Mouse (Mus musculus) c-Kit-positive CD71-positive TER-119-positive erythroid progenitor cells, embryonic 14.5 days (primary cell): ENCODE data around the gene Hsp90ab1.

Experiments used
- DNase-seq: peaks from one replicate; pipeline ENCODE4 v3.0.0-alpha.2; 2013; ENCODE audit warnings: low spot score

The Hsp90ab1 gene

DNA sequence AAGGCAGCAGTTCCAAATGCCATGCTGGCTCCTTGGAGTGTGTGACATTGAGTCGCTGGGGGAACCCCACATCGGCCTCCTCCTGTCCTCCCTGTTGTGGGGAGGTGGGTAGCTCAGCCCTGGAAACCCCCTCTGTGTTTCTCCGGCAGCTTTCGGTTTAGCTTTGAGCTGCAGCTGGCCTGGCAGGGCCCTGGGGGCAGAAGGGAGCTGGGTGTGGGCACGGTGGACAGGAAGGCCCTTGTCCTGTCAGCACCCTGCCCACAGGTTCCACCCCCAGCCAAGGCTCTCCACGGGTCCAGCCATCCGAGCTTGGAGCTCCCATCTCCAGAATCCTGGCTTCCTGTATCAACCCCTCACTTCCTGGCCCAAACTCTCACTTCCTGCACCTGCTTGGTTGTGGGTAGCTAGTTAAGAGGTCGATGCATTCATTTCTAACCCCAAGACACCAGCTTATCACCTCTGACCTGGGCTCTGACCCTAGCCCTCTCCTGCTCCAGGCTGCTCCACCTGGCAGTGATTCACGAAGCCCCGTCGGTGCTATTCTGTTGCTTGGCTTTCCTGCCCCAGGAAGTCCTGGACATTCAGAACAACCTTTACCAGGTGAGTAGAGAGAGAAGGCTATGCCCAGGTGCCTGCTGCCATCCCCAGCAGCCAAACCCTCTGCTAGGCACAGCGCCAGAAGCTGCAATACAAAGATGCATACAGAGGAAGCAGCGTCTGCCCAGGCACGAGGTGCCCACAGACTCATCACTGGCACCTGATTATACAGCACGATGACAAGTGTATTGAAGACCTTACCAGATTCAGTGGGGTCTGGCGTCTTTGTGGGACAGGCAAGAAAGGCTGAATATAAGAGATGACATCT lies 14.8 kb downstream of the Hsp90ab1 start:
- DNase-seq: no peak

DNA sequence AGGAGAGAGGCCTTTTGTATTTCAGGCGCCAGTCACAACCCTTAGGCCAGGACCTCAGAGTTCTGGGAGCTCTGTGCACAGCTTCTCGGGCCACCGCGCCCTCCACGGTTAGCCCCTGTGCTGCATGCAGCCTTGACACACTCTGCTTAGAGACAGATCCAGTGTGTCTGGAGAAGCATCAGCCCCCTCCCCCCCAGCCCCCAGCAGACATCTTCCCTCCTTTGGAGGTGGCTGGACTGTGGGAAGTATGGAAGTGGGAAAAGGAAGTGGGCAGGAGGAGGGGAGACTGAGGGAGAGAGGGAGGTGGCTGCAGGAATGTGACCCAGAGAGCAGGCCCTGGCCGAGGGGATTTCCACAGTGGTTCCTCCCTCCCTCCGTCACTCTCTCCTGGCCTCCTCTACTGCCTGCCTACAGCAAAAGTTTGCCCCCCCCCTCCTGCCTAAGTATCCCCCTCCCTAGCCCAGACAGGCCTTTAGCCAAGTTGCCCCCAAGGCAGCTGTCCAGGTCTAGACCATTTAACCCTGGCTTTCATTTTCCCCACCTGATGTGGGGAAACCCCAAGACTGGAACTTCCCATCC lies 15.7 kb downstream of the Hsp90ab1 start:
- no peak for DNase-seq

DNA sequence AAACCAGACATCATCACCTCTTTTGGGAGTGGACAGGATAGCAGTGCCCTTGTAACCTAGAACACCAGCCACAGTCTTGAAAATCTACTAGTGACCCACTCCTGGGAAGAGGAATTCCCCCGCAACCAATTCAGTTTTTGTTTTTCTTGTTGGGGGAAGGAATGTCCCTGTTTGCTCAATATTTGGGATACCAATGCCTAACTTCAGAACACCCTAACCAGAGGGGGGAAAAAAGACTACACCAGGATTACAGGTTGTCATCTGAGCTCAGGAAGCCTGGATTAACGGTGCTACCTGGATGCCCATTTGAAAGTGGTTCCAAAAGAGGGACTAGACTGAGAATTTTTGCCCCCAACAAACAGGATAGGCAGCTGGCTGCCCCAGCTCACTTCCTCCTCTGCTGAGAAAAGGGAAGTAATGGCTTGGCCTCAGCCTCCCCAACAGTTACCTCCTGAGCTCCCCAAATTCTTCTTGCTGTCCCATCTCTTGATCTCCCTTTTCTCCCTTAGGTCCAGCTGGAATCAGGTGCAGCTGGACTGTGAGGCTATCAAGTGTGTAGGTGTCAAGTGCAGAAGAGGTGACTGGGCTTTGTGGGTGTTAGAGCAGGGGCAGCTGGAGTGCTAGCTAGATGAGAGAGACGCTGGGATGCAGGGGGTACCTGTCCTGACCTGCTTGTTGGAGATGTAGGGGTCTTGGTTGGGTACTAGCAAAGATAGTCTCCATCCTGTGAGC lies 16.4 kb downstream of the Hsp90ab1 start:
- DNase-seq: no peak

DNA sequence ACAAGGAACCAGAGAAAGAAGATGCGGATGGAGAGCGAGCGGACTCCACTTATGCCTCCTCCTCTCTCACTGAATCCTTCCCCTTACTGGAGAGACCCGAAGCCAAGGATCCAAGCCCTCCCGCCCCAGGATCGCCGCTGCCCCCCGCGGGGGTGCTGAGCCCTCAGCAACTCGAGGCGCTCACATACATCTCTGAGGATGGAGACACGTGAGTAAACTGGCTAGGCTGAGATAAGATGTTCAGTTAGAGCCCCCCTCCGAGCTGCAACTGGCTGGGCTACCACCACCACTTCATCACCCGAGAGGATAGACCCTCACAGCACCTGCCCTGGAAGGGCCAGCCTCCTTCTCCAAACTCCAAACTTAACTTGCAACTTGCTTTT lies 17.0 kb downstream of the Hsp90ab1 start:
- no peak for DNase-seq

DNA sequence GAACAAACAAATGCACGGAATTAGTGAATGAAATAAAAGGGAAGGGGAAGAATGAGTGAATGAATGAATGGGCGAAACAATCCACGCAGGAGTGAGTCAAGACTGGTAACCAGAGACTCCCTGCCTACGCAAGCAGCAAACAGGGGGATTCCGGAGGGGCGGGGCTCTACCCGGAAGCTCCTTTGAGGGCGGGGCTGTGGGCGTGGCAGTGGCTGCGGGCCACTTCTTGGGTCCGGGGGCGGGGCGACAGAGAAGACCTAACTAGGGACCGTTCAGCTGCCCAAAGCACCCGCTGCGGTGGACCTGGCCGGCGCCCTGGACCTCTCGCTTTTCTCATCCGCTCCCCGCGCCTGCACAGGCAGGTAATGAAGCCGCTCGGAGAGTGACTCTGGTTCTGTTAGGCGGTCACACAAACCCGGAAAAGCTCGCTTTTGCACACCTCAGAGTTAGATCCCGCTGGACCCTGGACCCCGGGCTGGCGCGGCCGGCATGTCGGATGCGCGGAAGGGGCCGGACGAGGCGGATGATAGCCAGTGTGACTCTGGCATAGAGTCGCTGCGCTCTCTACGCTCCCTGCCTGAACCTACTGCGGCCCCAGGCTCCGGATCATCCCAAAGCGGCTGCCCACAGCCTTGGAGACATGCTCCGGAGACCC lies 17.5 kb downstream of the Hsp90ab1 start, which contains the start of gene Nfkbie:
Gene Nfkbie, plus strand, starts transcription at position 252 of the 655 bp plus-strand sequence.
- peak; percentile 88 for DNase-seq

DNA sequence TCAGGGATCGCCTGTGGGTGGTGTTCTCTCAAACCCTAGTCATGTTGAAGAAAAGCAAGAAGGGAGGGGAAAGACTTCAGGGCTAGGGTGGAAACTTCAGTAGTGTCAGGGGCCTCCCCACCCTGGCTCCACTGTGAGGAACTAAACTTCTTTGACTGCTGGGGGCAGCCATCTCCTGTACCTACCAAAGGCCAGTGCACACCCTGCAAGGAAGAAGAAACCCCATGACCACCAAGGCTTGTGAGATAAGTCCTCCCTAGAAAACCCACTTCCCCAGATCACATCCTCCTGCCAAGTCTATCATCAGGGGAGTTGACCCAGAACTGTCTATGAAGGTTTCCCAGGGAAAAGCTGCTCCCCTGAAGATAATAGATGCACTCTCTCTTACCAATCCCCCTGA lies 18.7 kb downstream of the Hsp90ab1 start:
- no peak for DNase-seq

DNA sequence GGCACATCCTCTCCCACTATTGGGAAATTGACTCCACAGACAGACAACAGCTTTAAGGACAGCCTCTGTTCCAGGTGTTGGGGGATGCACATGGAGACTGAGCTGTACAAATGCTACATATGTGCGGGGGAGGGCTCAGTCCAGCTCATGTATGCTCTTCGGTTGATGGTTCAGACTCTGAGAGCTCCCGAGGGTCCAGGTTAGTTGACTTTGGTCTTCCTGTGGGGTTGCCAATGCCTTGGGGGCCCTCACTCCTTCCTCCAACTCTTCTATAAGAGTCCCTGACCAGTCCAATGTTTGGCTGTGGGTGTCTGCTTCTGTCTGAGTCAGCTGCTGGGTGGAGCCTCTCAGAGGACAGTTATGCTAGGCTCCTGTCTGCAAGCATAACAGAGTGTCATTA lies 20.0 kb downstream of the Hsp90ab1 start:
- no peak for DNase-seq

DNA sequence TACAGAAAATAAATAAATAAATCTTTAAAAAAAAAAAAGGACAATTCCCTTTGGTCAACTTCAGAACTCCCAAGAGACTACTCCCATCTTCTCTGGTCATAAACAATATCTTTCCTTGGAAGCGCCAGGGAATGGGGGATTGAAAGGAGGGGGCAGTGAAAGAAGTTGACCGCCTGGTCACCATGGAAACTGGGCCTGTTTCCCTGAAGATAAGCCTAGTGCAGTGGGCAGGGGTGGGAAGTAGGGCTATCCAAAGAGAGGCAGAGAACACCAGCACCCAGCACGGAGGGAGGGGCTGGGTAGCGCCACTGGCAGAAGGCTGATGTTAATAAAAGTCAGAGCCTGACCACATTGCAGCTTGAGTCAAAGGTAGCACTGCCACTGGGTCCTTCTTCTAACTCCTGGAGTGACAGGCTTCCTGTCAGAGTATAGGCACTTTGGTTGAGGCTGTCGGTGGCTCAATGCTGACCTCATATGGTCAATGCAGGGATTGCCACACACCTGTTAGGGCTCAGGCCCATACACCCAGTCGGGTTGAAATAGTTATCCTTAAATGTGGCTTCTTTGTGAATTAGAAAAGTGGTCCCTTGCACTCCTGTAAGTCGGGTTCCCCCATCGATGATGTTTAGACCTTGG lies 21.1 kb downstream of the Hsp90ab1 start:
- DNase-seq: no peak

DNA sequence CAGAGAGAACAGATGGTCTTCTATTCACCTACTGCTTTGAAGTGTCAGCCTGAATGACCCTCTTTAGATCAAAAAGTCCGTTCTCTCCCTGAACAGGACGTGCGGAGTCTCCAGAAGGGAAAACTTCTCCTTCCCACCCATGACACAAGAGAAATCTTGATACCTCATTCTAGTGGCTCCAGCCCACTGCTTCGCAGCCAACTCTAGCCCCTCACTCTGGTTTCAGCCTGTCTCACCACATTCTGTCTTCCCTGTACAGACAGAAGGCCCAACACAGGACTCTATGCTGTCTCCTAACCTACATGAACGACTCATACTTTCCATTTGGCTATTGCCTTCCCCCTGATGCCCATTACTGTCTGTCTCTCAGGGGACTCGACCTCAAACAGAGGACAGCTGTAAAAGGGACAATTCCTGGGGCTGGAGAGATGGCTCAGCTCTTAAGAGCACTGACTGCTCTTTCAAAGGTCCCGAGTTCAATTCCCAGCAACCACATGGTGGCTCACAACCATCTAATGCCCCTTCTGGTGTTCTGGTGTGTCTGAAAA lies 21.7 kb downstream of the Hsp90ab1 start:
- DNase-seq: no peak

DNA sequence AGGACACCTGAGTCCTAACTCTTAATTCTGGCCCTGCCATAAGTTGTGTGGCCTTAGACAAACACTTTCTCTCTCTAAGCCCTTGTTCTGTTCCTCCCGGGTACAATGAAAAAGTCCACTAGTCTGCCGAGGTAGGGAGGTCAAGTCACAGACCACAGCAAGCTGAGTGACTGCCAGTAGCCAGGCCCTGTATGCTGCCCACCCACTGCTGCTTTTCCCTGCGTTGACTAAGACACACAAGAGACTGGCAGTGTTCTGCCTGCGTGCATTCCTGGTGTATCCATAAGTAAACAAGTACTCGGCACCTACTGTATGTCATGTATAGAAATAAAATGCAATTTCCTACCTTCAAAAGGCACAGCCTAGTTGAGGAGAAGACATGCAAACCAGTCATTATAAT lies 22.8 kb downstream of the Hsp90ab1 start:
- no peak for DNase-seq

DNA sequence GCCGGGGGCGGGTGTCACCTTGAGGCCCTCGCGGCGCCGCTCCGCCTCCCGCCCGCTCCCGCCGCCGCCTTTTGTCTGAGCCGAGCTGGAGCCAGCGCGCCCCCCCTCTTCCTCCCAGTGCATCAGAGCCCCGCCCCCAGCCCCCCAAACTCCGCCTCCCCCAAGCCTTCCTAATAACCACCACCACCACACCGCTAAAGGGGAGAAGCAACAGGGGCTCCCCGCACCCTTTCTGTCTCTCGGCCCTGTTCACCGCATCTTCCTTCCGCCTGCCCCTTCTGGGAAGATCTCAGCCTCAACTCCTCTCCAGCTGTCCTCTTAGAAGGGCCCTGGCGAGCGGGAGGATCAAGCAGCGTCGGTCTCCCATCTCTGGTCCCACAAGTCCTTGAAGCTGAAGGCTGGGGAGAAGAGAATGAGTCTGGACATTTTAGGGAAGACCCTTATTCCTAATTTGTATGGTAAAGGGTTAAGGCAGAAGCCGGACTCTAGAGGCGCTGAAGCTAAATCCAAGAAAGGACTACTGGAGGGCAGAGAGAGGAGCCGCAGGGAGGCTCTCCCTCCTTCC lies 23.4 kb downstream of the Hsp90ab1 start, which contains the start of gene Tmem151b:
Gene Tmem151b, minus strand, starts transcription at position 61 of the 565 bp plus-strand sequence.
- DNase-seq: no peak

DNA sequence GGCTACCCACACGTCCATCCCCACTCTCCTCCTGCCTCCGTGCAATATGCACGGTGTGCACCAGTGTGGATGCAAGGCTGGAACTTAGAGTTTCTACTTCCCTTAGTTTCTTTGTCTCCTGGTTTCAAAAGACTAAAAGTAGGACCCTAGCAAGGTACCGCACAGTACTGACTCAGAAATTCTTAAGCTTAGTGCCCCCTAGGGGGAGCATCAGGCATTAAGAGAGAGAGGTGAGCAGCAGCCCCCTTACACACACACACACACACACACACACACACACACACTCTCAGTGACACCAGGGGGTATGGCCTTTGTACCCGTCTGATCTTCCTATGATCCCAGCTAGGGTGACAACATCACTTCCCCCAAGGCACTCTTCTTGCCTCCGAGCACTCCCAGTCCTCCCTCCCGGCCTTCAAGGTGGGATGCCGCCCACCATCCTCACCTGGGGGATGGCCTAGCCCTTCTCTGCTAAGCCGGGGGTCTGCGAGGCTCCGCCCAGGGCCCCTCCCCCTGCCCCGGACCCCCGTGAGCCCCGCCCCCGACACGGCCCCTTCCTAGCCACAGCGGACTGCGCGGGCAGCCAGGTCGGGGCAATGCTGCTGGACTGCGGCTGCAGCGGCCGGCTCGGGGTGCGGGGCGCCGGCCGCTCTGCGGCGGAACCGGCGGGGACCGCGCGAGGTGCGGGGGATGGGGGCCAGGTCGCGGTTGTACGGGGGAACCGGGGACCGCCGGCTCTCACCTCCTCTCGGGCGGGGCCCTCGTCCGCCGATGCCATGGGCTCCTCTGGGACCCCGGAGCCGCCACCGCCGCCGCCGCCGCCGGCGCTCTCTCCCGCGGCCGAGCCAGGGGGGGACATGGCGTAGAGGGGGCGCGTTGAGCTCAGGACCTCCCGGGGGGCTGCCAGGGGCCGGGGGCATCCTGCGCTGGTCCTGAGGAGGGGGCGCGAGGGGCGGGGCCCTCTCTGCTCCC lies 24.2 kb downstream of the Hsp90ab1 start:
- DNase-seq: no peak

DNA sequence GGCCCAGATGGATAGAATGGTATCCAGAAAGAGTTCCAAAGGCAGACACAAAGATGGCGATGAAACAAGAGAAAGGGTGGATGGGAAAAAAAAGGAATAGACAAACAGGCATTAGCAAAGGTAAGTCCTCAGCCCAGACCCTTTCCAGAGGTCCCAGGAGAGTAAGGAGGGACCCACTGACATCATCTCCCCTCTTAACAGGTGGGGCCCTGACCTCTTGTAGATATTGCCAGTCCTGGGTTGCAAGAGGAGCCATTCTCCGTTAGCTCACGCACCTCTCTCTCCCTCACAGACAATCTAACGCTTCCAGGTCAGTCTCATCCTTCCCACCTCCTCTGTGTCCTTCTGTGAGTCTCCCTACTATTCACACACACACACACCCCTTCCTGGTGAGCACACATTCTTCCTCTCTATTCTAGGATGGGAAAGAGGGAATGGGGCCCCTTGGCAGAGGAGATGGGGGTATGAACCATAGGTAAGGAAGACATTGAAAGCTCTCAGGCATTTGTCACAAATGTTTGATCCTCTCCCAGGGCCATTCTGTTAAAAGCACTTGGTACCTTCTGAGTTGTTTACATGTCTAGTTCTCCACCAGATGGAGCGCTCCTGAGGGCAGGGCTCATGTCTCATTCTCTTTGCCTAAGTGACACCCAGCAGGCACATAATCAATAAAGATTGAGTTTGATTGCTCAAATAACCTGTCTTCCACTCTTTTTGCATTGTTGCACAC lies 25.4 kb downstream of the Hsp90ab1 start:
- DNase-seq: no peak

DNA sequence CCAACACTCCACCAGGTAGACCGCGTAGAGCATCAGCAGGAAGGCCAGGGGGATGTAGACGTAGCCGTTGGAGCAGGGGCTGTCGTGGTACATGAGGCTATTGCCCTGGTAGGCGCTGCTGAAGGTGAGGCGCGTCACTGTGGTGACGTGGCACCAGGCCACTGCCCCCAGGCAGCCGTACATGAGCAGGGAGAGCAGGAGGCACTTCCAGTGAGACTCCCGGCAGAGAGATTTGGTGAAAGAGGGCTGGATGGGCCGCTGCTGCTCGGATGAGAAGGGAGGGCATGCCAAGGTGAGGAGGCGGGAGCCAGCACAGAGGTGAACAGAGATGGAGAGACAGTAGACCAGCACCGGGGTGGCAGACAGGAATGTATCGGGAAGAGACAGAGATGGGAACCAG lies 26.1 kb downstream of the Hsp90ab1 start:
- DNase-seq: no peak

DNA sequence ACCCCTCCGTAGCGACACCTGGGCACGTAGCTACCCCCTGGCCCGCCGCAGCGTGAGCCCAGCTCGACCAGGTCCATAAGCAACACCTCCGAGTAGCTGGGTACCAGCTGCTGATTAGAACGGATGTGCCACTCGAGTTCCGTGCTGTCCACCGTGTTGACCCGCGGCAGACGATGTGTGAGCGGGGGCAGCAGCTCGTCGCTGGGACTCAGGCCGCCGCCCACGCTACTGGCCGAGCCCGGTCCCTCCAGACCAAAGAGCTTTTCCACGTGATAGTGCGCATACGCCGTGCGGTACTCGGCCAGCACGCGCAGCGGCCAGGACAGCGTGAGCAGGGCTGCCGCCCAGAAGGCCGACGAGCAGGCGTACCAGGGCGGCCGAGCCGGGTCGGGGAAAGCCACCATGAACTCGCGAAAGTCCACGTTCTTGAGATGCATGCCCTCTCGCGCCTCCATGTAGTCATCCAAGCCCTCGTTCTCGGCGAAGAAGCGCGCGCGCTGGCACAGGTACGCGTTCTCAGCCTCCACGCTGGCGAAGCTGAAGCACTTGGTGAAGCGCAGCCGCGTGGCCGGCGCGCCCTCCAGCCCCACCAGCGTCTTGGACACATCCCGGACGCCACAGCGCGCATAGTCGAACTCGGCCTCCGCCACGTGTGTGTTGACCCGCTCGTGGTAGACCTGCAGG lies 27.7 kb downstream of the Hsp90ab1 start:
- no peak for DNase-seq

DNA sequence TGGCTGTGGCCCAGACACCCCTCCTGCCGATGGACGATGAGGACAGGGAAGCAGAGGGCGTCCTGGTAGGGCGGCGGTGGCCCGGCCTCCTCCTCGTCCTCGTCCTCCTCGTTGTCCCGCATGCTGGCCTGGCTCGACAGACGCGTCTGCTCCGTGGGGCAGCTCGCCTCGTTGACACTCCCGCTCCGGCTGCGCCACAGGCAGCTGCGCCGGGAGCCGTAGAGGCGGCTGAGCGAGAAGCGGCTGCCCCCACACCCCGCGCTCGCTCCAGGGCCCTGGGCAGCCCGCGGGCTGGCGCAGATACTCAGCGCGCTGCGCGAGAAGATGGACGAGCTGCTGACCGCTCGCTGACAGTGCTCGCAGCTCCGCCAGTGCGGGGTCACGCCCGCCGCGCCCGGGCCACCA lies 28.2 kb downstream of the Hsp90ab1 start:
- no peak for DNase-seq

DNA sequence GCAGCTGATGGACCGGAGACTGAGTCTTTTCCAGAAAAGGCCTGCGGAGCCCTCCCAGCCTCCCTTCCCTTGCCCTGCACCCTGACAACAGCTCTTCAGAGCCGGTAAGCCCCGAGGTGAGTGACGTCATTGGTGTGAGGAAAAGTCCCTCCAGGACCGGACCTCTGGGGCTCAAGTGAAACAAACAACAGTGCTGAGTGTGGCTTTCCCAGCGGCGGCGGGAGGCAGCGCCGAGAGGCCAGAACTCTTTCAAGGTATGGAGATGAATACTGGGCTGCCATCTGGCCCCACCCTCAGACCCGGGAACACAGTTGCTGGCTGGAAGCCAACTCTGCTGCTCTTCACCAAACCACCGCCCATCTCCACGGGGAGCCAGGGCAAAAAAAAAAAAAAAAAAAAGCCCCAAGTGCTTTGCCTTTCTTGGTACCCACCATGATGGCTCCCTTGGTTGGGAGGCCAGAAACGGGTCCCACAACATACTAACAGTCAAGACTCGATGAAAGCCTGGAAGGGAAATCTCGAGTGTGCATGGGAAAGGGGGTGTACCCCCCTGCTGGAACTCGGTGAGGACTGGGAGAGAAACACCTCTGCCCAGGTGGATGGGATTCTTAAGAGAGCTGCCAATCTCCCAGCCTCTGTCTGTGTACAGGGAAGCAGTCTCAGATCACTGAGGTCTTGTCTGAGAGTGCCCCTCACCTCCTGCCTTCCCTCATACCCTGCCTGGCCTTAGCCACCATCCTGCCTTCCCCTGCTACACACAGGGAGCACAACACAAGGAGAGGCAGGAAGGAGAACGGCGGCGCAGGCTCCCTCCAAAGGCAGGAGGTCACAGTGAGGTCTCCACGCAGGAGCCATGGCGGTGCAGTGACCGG lies 28.8 kb downstream of the Hsp90ab1 start:
- DNase-seq: no peak

DNA sequence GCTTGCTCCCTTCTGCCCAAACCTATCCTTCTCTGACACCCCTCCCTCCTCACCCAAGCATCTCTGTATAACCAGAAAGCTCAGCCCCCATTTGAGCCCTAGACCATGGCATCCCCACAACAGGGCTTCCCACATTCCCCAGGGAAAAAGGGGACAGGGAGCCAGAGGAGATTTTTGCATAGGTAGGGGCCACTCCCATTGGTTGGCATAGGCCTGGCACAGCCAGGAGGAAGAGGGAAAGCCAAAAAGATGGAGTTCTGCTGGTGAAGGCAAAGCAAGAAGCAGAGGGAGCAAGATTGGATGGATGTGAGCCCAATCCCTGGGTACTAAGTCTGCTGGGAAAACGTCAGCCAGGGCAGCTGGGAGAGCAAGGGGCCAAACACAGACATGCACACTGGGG lies 30.0 kb downstream of the Hsp90ab1 start:
- no peak for DNase-seq
